Mouse (Mus musculus) neural tube, embryonic 13.5 days (tissue): ENCODE data around the gene Rab42. TPM values are rescaled to one million over a fixed set of nuclear protein-coding genes. Genes with fewer than 3 reads are reported as not detected.

ENCODE experiments used
- polyA plus RNA-seq: library from polyadenylated mRNA; unstranded; fragments of >200 nt; fragmentation: Nextera tagmentation; extraction: Ambion mirVana; gene quantifications from 2 replicates; pipeline ENCODE4 v1.2.1, GENCODE M21; 2015

Rab42 gene
- polyA plus RNA-seq, 1 experiment from 2014 or later, result 1.7 TPM

Other genes starting within 250 kb of the Rab42 start
- gene Gm10300, start 228.7 kb downstream of the Rab42 start, polyA plus RNA-seq, result 0.20 TPM in 1 of 2 replicates, not detected in the other
- 95.5 and 113 TPM in 2 replicates for gene Epb41, start 228.1 kb downstream of the Rab42 start, polyA plus RNA-seq
- 0.77 and 0.96 TPM in 2 replicates for gene Oprd1, start 158.9 kb downstream of the Rab42 start, polyA plus RNA-seq
- 123 and 125 TPM in 2 replicates for gene Ythdf2, start 91.1 kb downstream of the Rab42 start, polyA plus RNA-seq
- 40.8 and 44.1 TPM in 2 replicates for gene Gmeb1, start 41.8 kb downstream of the Rab42 start, polyA plus RNA-seq
- gene Taf12, start 29.0 kb downstream of the Rab42 start, polyA plus RNA-seq, result 43.2 and 45.3 TPM in 2 replicates
- 77.5 and 81.3 TPM in 2 replicates for gene Trnau1ap, start 26.2 kb upstream of the Rab42 start, polyA plus RNA-seq
- gene Rcc1, start 50.2 kb upstream of the Rab42 start, polyA plus RNA-seq, result 35.6 and 36.1 TPM in 2 replicates
- 9.6 and 13.7 TPM in 2 replicates for gene Phactr4, start 119.1 kb upstream of the Rab42 start, polyA plus RNA-seq
- gene Med18, start 160.5 kb upstream of the Rab42 start, polyA plus RNA-seq, result 15.1 and 16.1 TPM in 2 replicates
- 6.8 and 8.5 TPM in 2 replicates for gene Sesn2, start 207.1 kb upstream of the Rab42 start, polyA plus RNA-seq
- 1,393 and 1,600 TPM in 2 replicates for gene Atpif1, start 230.3 kb upstream of the Rab42 start, polyA plus RNA-seq
- gene Dnajc8, start 232.2 kb upstream of the Rab42 start, polyA plus RNA-seq, result 150 and 158 TPM in 2 replicates